Mouse (Mus musculus): ENCODE results near the gene Epb41l5. TPM values are rescaled to one million over a fixed set of nuclear protein-coding genes. Genes with fewer than 3 reads are reported as not detected.

Gene Epb41l5
- 10 to 100 TPM in 1 of 2 experiments, 1 to 10 TPM in 1; 9.1 to 11.9 TPM for total RNA-seq (2021)
- long read RNA-seq, experiment 1, full-length matches to known transcripts = 6 of 8 reads
- long read RNA-seq, experiment 1, partial matches to known transcripts = 0 of 8 reads
- long read RNA-seq, experiment 1, other reads (novel, unspliced or antisense) = 2 of 8 reads
- long read RNA-seq, experiment 2, partial matches to known transcripts = 0 of 1 reads
- long read RNA-seq, experiment 2, other reads (novel, unspliced or antisense) = 1 of 1 reads

DNA sequence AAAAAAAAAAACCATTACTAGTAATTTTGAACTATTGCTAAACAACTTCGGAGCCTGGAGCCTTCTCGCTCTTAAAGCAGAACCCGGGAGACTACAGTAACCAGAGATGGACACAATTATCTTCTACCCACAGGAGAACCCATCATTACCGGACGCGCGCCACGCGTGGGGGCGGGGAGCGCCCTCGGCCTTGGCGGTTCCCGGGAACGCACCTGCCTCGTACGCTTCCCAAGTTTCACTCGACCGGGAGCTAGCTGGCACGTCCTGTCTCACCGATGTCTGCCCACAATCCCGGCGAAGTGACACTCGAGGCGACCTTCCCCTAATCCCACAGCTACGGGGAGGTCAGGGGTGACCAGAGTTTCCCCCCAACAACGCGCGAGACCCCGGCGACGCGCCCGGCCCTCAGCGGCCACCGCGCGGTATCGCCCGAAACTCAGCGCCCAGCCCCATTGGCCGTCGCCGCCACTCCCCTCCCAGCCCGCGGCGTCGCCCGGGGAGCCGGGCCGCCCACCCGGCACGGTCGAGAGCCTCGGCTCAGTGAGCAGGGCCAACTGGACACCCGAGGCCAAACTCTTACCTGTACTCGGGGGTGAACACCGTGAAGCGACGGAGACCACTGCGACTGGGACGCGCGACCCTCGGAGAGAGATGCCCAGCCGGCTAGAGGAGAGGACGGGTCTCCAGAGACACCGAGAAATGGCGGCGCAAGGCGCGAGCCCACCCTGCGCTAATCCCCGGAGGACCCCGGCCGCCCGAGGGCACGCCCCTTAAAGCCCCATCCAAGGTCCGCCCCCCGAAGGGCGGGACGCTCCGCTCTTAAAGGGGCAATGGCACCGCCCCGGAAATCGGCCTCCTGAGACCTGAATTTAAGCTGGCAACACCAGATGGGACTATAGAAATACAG lies at the start of gene Epb41l5:
Gene Epb41l5 (minus strand): TSS at position 796 of the 907 bp plus-strand sequence.
- DNase-seq = peak; percentile 88 to 92

DNA sequence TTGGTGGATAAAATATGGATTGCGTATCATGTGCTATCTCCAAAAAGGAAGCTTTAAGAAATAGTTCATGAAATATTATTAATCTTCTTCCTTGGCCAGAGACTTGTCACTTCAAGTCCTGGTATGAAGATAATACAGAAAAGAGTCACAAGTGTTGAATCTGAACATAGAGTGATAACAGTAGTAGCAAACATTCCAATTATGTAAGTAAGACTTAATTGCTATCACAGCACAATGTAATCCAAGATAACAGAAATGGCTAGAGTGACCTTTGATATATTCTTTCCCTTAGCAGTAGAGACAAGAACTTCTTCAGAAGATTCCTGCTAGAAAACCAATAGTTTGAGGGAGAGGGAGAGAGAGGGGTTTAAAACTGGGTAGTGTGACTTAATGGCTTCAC lies 48.1 kb upstream of the Epb41l5 start:
- no peak for DNase-seq

DNA sequence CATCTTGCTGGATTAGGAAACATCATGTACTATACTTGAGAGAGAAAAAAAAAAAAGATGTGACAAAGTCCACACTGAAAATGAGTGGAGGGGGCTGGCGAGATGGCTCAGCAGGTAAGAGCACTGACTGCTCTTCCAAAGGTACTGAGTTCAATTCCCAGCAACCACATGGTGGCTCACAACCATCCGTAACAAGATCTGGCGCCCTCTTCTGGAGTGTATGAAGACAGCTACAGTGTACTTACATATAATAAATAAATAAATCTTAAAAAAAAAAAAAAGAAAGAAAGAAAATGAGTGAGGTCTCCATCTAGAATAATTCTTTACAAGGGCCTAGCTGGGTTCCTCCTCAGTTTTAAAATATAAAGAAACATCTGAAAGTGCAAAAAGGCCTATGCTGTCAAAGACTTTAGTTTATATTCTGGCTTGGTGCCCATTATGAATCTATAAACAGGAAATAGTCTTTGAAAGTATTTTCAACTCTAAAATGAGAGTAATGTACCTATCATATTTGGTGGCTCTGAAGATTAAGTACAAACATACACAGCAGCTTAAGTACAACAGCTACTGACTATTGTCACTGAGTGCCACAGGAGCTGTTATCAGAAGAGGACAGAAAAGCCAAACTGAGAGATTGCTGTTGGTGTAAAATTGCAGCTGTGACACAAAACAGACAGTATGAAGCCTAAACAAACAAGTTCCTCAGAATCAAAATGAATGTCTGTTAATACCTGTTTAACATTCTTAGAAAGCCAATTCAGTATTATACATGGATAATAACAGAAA lies 37.2 kb upstream of the Epb41l5 start:
- no peak for DNase-seq

GRCm38 (mm10) chr1:119681663-119682213 lies 32.9 kb upstream of the Epb41l5 start:
- DNase-seq = no peak

- DNase-seq = peak; percentile 28 to 46
Measured at GRCm38 (mm10) chr1:119674984-119675383, 26.2 kb upstream of the Epb41l5 start.

GRCm38 (mm10) chr1:119666904-119667303 lies 18.1 kb upstream of the Epb41l5 start:
- no peak for DNase-seq

- DNase-seq = no peak
Measured at GRCm38 (mm10) chr1:119654307-119654706, 5.5 kb upstream of the Epb41l5 start.

DNA sequence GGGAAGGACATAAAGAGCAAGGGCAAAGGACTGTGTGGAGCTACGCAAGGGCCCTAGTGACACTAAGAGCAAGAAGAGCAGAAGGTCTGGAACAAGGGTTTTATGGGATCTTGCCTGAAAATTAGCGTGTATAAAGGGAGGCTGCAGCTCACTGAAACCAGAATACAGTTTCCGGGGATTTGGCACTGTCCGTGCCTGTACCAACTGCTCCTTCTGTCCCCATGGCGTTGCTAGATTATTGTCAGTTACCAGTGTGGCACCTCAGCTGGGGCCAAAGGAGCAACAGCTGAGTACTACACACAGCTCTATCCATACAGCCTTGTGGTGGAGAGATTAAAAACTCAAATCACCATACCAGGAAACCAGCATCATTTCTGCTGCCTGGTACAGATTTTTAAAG lies 1.6 kb upstream of the Epb41l5 start:
- no peak for DNase-seq

DNA sequence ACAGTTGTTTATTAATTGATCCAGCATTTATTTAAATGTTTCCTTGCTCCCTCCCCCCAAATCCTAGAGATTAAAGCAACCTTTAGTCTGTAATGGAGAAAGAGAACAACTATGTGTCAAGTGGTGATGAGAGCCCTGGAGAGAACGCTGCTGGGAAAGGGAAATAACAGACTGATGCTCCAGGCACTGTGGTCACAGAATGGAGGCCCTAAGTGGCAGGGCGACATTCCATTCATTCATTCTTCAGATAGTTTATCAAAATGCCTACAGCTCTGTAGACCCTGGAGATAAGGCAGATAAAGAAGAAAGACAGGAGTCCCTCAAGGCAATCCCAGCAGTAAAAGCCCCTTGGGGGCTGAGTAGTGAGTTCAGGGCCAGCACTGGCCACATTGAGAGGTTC lies 827 bp upstream of the Epb41l5 start:
- no peak for DNase-seq

DNA sequence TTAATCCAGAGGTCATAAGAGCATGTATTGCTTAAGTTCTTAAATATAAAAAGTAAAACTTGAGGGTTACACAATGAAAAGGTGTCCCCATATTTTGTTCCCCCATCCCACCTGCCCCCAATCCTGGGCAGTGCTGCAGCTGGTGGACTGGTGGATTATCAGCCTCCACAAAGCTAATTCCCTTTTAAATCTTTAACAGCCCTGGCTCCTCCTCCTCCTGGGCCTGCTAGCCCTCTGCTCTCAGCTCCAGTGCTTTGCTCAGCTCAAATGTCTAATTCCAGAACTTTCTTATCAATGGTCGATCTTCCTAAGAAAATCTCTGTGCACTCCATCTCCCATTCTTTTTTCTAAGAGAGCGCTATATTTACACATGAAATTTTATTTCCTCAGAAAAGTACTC lies 2.4 kb downstream of the Epb41l5 start:
- DNase-seq = no peak

DNA sequence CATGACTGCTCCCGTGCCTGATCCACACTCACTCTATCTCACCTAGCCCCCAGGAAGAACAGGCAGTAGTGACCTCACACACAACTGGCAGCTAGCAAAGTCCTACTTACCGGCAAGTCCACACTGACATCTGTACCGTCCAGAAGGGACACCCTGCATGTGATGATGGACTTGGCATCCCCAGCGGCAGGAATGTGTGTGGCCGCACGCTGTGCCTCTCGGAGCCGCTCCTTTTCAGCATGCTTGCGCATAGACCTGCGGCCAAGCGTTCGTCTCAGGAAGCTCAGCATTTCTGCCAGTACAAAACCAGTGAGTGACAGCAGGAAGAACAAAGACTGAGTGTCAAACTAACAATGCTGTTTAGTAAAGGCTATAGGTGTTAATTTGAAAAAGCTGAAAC lies 6.4 kb downstream of the Epb41l5 start:
- DNase-seq = no peak

DNA sequence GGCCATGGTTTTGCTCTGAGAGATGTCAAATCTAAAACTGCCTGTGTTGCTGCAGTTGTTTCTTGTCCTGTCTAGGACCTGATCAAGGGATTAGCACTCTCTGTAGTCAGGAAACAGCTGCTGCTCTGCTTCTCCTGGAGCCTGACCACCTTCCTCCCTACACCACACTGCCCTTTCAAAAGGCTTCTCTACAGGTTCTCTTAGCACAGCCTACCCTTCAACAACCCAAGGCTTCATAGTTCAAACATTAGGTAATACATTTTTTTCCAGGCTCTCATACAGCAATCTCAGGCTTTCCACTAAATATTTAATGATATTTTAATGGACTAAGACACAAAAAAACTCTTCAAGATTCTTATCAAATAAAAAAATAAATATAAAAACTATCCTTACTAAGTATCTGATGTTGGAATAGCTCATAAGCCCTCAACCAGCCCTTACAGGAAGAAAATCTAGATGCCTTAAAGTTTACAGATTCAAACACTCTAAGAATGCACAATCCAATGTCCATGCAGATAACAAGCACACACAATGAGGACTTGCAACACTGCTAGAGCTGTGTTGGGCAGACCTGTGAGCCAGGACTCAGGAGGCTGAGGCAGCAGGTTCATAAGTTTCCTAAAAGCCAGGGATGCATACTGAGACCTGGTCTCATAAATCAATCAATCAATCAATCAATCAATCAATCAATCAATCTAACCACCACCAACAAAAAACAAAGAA lies 7.5 kb downstream of the Epb41l5 start:
- DNase-seq = no peak

GRCm38 (mm10) chr1:119640006-119640405 lies 8.8 kb downstream of the Epb41l5 start:
- DNase-seq = peak; percentile 19 to 34

- DNase-seq = no peak
Measured at GRCm38 (mm10) chr1:119637188-119638023, 11.4 kb downstream of the Epb41l5 start.

- DNase-seq = no peak
Measured at GRCm38 (mm10) chr1:119634746-119635145, 14.1 kb downstream of the Epb41l5 start.

DNA sequence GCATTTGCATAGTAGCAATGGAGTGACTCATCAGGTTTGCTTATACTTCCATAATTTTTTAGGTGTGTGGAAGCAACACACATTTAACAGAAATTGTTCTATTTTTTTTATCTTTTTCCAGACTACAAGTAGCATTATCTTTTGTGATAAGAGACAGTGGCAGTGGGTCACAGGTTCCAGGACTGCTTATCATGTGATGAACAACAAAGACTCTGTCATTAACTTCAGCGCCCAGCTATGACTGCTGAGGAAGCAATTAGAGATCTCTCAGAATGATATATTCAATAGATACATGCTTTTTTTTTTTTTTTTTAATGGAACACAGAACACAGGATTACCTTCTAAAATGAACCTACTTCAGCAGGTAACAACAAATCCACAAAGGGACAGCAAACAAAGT lies 18.4 kb downstream of the Epb41l5 start:
- DNase-seq = no peak

DNA sequence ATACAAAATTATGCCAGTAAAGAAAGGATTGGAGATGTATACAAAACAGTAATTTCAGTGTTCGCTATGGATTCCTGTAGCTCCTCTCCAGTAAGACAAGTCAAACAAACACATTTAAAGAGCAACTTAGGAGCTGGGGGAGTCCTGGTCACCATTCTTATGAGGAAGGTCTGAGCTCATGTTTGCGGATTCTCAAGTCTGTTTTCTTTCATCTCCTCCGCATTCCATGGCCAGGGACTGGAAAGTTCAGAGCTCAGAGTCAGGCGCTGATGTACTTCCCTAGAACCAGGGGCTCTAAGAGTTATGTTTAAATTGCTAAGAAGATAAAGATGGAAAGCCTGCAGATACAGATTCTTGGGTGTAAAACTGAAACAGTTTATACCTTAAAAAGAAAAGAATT lies 22.0 kb downstream of the Epb41l5 start:
- no peak for DNase-seq

DNA sequence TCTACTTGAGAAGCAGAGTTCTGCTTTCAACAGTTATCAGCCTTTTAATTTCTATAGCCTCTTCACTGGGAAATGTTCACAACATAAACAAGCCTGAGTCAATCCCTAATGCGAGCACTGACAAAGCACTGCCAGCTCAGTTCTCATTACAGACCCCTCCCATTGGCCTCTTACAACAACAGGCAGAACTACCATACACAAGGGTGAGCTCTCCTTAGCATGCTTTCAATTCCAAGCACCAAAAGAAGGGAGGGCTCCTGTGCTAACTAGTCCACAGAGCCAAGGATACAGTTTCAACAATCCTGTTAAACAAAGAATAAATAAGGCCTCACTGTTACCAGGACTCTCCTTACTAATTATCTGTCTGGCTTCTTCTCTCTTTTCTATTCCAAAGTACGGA lies 24.4 kb downstream of the Epb41l5 start:
- DNase-seq = no peak

DNA sequence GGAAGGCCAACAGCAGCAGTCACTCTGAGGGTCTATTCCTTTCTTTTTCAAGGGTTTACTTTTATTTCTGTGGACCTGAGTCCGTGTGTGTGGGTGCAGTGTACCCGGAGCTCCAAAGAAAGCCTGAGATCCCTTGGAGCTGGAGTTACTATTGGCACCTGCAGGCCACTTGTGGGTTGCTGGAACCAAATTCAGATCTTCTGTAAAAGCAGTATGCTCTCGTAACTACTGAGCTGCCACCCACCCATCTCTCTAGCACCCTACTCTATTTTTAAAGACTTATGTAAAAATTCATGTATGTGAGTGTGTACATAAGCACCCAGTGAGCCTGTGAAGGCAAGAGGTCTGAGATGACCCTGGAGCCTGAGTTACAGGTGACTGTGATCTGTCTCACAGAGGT lies 43.4 kb downstream of the Epb41l5 start:
- DNase-seq = no peak

- DNase-seq = no peak
Measured at GRCm38 (mm10) chr1:119602448-119602847, 46.4 kb downstream of the Epb41l5 start.

DNA sequence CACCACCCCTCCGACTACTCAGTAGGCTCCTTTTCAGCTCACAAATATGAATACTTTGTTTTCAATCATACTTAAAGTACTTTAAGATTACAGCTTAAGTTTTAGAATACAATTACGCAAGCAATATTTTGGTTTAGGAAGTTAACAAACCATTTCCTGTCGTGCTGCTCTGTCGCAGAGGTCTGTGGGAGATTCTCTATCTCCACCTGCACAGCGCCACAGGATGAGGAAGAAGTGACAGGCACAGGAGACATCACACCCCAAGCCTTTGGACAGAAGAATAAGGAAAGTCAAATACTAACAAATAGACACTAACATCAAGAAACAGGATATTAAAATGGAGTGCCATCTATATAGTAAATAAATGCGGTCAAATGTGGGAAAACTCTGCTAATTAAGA lies 49.9 kb downstream of the Epb41l5 start:
- DNase-seq = no peak
